Mouse (Mus musculus): ENCODE data around the gene Casr.

Casr gene

GRCm38 (mm10) chr16:36561386-36562338, at the start of gene Casr:
Casr (minus strand) TSS chr16:36562141.
- no peak for DNase-seq

- no peak for DNase-seq
These were observed 40.7 kb upstream of the Casr start for GRCm38 (mm10) chr16:36602632-36603031.

- DNase-seq: no peak
These were observed 36.3 kb upstream of the Casr start for GRCm38 (mm10) chr16:36598265-36598664.

DNA sequence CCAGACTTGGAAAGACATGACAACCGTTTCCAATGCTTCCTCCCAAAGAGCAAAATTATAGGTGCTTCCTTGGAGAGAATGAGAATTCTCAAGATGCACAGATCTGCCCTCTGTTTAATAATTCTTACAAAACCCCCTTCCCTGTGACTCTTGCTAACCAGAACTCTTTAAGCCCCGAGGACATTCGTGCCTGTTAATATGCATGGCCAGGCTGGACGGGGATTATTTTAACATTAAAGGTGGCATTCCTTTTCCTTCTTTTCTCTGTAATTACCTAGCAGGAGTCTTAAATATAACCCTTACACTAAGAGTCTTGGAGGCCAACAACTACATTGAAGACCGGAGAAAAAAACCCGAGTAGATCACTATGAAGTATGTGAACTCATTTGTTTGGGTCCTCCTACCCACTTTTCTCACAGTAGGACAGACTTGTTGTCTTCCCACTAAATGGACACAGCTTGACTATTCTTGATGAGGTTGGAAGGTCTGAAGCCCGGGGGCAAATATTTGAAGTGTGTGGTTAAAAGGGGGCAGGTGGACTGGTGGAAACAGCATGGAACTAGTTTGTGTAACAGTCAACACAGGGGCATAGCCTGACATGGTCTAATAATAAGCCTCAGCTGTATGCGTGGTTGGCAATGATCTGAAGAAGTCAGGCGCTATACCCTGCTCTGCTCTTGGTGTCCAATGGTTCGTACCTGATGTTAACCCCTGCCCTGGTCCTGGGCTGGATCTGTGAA, 34.9 kb upstream of the Casr start:
- no peak for DNase-seq

- DNase-seq: no peak
These were observed 28.0 kb upstream of the Casr start for GRCm38 (mm10) chr16:36589898-36590297.

- DNase-seq: no peak
These were observed 26.0 kb upstream of the Casr start for GRCm38 (mm10) chr16:36587971-36588370.

DNA sequence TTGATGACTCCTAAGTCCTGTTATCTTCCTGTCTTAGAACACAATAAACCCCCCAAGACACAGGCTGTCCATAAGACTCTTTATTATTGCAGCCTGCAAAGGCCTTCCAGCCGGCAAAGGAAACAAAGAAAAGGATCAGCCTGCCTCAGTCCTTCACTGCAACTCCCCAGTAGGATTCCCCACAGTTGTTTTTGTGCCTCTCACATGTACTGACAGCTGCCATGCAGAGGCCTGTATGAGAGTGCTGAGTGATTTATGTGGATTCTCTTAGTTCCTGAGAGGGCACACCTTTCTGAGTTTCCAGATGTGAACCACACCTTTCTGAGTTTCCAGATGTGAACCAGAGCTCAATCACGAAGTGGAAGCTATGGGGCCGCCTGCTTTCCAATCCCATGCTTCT, 20.1 kb upstream of the Casr start:
- no peak for DNase-seq

DNA sequence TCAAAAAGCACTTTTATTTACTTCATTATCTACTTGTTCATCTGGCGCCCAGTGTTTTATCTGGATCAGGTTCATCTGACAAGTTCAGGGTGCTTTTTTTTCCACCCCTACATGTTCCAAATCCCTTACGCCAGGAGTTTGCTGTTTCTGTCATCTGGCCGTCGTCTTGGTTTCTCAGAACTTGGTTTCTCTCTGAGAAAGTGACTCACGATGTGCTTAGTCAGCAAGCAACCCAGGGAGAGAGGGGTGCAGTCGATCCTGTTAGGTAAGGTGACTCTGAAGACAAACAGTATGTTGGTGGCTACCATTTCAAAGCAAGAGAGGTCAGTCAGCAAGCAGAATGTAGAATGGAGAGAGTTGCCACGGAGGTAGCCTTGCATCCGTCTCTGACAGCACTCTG, 10.0 kb upstream of the Casr start:
- DNase-seq: no peak

GRCm38 (mm10) chr16:36559573-36559972, 2.4 kb downstream of the Casr start:
- DNase-seq: no peak

DNA sequence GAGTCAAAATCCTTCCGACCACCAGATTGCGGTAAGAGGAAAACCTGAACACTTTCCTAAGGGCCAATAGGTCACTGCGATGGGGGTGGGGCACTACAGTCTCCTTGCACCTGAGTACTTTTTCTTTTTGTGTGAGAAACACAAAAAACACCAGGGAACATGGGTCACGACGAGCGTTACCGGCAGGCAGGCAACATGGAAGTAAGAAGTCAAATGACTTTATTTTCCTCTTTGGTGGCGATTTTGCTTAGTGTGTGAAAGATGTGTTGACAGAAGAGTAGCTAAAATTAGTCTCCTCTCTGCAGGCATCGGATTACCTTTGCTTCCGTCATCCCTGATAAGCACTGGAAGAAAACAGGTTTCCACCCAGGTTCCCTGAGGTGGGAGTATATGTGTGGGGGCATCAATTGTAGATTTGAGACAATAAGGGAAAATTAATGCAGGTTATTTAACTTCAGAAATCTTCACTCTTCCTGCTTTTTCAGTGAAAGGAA, 6.2 kb downstream of the Casr start:
- no peak for DNase-seq

GRCm38 (mm10) chr16:36553624-36554023, 8.3 kb downstream of the Casr start:
- no peak for DNase-seq

GRCm38 (mm10) chr16:36545333-36545732, 16.6 kb downstream of the Casr start:
- DNase-seq: no peak

- no peak for DNase-seq
These were observed 18.9 kb downstream of the Casr start for GRCm38 (mm10) chr16:36543091-36543490.

DNA sequence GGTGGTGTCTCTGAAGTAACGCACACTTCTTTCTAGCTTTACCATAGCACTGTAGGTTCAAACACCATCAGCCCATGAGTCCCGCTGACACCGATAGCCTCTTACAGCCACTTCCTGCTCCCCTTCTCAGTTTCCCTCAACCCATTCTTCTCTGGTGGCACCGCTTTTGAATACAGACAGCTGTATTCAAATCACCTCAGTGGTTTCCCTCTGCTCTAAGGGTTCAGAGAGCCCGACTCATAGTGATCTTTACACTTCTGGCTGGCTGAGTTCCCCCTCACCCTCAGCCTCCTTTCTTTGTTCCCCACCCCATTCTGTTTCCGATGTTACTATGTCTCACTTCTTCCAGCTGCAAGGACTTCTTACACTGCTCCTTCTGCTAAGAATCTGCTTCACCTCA, 21.1 kb downstream of the Casr start:
- DNase-seq: no peak

DNA sequence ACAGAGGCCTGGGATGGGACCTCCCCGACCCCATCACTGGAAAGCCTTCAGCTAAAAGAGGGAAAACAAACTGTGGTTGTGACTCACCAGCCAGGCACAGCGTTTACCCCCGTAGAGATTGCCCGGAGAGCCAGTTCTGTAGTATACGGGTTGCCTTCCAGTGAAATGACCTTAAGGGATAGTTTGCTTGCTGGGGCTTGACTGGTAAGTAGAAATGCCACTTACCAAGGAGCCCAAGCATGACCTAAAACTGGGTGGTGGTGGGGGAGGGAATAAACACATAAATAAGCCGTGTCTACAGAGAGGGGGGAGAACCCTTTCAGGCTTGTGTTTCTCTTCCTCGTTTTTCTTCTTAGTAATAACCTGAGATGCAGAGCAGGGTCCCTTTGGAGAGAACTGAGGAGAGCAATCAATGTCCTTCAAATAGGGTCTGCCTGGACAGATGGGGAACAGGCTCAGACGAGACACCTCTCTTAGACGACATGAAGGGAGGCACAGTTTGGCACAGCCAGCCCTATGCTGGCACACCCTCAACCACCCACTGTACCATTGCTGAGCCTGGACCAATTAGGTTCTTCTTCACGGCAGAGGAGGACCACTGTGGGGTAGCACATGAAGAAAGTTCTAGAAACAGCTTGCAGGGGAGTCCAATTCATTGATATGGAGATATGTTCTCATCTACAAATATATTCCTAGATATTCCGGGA, 28.8 kb downstream of the Casr start:
- DNase-seq: no peak

DNA sequence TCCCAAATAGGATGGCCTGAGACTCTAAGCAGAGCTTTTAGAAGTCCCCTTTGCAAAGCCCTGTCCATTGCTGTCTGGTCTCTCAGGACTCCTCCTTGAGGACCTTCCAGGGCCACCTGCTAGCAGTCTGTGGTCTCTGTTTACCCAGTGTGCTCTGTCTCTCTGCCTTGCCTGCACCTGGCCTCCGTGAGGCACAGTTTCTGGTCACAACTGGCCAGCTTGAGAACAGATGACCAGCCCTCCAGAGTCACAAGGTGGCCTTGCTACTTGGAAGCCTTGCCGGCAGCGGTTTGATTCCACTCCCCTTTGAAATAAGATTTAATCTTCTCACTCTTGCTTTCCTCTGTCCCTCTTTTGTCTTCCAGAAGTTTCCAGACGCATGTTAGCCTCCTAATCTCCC, 29.9 kb downstream of the Casr start:
- no peak for DNase-seq

DNA sequence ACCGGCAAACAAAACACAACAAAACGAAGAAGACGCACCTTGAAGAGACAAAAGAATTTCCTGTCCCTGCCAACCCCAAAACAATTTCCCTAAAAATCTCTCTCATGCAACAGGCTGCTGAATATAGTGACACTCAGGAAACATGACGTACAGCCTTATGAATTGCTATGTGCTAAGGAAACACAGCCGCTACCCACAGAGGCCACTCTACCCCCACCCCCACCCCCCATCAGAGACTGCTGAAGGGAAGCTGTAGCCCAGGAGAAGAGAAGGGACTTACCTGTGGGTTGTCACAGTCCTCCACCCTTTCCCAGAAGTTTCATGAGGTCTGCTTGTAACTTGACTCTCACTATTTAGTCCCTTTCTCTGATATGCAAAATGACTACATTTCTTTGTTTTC, 30.3 kb downstream of the Casr start:
- no peak for DNase-seq

- no peak for DNase-seq
These were observed 31.1 kb downstream of the Casr start for GRCm38 (mm10) chr16:36530566-36531552.

DNA sequence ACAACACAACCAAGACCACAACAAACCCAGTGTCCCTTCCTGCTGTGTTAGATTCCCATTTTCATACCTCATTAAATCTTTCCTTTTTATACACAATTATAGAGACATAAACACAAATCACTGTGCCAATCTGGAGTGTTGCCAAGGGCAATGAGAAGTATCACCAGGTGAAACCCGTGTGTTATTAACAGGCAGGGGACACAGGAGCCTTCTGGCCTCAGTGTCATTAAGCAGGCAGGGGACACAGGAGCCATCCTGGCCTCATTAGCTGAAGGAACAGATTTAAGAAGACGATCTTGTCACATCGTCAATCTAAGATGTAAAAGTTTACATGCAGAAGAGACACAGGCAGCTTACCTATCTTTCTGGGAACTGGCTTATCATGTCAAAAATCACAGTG, 33.1 kb downstream of the Casr start:
- no peak for DNase-seq

DNA sequence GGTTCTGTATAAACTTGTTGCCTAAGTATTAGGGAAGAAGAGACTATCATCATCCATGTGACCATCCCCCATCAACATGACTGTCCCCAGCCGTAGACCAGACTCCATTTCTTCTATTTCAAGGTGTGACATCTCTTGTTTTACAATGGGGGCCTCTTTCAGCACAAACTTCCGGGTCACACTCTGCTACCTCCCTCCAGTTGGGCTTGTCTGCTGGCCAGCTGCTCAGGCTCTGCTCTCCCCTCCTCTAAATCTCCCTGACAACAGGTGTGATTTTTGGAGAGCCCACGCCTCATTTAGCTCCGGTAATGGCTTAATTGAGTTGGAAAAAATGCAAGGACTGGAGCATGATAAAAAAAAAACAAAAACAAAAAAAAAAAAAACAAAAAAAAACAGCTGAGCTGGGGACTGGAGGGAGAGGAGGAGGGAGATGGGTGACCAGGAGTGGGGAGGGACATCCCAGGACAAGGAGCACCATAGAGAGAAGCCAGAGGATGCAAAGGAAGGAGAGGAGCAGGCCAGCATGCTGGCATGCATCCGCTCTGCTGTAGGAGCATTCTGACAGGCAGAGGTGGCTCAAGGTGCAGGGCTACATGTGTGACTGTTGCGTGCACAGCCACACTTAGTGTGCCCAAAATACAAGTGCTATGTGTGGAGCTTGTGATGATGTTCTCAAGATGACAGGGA, 35.2 kb downstream of the Casr start:
- DNase-seq: no peak

DNA sequence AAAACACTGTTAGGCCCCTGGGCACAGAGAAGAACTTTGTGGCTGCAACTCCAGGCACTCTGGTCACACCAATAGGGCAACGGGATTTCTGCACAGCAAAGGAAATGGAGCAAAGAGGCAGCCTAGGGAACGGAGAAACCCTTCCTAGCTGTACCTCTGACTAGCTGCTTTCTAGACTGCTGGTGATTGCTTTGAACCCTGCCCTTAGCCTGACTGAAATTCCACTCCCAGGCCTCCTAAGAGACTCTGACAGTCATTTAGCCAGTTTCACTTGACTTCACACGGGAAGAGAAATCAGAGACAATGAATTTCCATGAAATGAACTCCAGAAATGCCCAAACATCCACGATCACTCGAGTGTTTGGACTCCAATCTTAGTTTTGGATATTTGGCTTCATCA, 38.8 kb downstream of the Casr start:
- DNase-seq: no peak

Data from right cerebral cortex, postnatal 4 days (tissue).